Mouse (Mus musculus): ENCODE results near the gene Nemp1.

Nemp1 gene

DNA sequence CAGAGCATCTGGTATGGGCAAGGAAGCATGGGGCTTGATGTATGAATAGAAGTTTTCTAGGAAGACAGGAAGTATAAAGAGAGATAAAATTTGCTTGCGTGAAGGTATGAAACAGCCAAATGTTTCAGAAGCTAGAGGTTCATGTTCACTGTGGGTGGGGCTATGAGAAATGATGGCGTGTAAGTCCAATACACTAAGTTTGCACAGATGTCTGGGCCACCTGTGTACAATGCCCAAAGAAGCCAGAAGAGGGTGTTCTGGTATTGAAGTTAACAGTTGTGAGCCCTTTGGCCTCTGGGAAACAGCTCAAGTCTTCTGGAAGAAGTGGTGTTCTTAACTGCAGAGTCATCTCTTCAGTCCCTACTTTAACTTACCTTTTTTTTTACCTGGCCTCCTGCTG, 3.5 kb downstream of the Nemp1 start:
- in situ Hi-C loops (cut with MboI, MseI): loop anchor here (10.0 to 25.0 kb wide), 2 partner anchors 508 to 825 kb away; partner anchors contain the start of genes B4galnt1, Myl6 and Myl6b

DNA sequence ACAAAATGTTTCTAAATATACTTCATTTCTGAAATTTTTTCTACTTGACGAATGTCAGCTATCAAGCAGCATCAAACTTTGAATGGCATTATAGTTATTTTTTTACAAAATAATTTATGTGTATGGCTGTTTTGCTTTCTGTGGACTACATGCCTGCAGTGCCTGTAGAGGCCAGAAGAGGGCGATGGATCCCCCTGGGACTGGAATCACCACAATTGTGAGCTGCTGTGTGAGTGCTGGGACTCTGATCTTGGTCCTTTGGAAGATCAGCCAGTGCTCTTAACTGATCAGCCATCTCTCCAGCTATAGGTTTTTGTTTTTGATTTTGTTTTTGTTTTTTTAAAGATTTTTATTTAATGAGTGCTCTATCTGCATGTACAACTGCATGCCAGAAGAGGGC, 4.6 kb downstream of the Nemp1 start:
- in situ Hi-C loops (cut with MboI, MseI): loop anchor here (10.0 to 25.0 kb wide), 2 partner anchors 509 to 824 kb away; partner anchors contain the start of genes B4galnt1, Myl6 and Myl6b

GRCm38 (mm10) chr10:127674046-127674655, 7.5 kb downstream of the Nemp1 start:
- in situ Hi-C loops (cut with MboI, MseI): loop anchor here (10.0 to 25.0 kb wide), 2 partner anchors 512 to 821 kb away; partner anchors contain the start of genes B4galnt1, Myl6 and Myl6b

GRCm38 (mm10) chr10:127674794-127675522, 8.3 kb downstream of the Nemp1 start:
- in situ Hi-C loops (cut with MboI, MseI): loop anchor here (5.0 to 25.0 kb wide), 3 partner anchors 33 to 820 kb away; partner anchors contain the start of genes B4galnt1, Myl6, Myl6b and Stat6

- in situ Hi-C loops (cut with MboI, MseI): loop anchor here (5.0 to 10.0 kb wide), 2 partner anchors 34 to 819 kb away; partner anchors contain the start of genes Myl6, Myl6b and Stat6
These were observed 9.2 kb downstream of the Nemp1 start for GRCm38 (mm10) chr10:127675859-127676398.

DNA sequence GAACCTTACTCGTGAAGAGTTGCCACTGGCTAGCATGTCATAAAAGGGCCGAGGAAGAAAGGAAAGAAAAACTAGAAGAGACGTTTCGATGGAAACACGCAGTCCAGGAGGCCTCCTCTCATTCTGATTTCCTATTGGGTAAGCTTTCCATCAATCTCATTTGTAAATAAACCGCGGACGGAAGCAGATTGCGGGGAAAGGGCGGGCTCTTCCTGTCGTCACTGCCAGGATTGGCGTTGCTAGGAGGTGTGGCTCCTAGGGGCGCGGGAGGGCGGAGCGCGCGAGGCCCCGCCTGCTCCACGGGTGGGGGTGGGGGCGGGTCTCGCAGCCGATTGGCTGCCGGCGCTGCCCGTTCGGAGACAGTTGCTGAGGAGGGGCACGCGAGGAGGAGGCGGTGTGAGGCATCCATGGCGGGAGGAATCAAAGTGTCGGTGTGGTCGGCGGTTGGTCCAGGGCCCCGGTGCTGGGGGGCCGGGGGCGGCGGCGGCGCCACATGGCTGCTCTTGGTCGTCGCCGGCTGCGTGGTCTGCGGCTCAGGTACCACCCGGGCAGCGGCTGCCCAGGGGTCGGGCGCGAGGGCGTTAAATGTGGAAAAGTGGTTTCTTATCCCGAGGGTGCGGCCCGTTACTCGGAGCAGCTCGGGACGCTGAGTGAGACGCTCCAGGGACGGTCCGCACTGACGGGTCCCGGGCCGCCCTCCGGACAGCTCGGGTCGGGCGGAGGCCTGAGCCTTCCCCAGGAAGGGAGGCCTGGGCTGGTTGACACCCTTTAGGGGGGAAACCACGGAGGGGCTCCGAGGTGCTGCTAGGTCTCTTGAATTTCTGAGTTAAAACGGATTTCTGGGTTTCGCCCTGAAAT, 10.2 kb downstream of the Nemp1 start:
- in situ Hi-C loops (cut with MboI, MseI): loop anchor here (5.0 to 10.0 kb wide), 2 partner anchors 35 to 818 kb away; partner anchors contain the start of genes Myl6, Myl6b and Stat6

GRCm38 (mm10) chr10:127677591-127678336, 11.1 kb downstream of the Nemp1 start:
- in situ Hi-C loops (cut with MboI, MseI): loop anchor here (5.0 to 10.0 kb wide), 2 partner anchors 35 to 817 kb away; partner anchors contain the start of genes Myl6, Myl6b and Stat6

GRCm38 (mm10) chr10:127679208-127679607, 12.5 kb downstream of the Nemp1 start:
- in situ Hi-C loops (cut with MboI, MseI): loop anchor here (5.0 to 10.0 kb wide), 2 partner anchors 37 to 816 kb away; partner anchors contain the start of genes Myl6, Myl6b and Stat6

DNA sequence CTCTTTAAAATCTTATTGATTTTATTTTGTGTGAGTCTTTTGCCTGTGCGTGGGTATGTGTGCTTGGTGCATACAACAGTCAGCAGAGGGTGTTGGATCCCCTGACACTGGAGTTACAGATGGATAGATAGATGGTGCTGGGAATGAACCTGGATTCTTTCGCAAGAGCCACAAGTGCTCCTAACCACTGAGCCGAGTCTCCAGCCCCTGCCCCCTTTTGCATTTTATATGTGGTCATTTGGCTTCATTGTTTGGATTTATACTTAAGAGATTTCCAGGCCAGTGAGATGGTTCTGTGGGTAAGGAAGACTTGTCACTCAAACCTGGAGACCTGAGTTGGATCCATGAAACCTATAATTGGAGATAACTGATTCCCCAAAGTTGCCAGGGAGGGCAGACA, 13.2 kb downstream of the Nemp1 start:
- in situ Hi-C loops (cut with MboI, MseI): loop anchor here (5.0 to 10.0 kb wide), 2 partner anchors 38 to 815 kb away; partner anchors contain the start of genes Myl6, Myl6b and Stat6

DNA sequence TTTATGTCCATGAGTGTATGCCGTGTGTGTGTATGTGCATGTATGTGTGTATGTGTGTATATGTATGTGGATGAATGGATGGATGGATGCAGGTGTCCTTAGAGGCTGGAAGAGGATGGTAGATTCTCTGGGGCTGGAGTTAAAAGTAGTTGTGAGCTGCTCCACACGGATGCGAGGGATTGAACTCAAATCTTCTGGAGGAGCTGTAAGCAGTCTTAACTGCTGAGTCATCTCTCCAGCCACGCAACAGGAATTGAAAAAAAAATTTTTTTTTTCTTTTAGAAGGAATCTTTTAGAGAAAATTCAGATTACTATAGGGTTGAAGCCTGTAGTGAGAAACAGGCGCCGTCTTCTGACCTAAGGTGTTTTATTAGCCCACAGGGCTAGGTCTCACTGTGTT, 16.2 kb downstream of the Nemp1 start:
- in situ Hi-C loops (cut with MboI, MseI): no loop called here

- in situ Hi-C loops (cut with MboI, MseI): no loop called here
These were observed 24.4 kb downstream of the Nemp1 start for GRCm38 (mm10) chr10:127691053-127691452.

GRCm38 (mm10) chr10:127694636-127695035, 27.9 kb downstream of the Nemp1 start:
- in situ Hi-C loops (cut with MboI, MseI): no loop called here

GRCm38 (mm10) chr10:127695775-127696174, 29.1 kb downstream of the Nemp1 start:
- in situ Hi-C loops (cut with MboI, MseI): no loop called here

GRCm38 (mm10) chr10:127698966-127699365, 32.3 kb downstream of the Nemp1 start:
- in situ Hi-C loops (cut with MboI, MseI): no loop called here

- in situ Hi-C loops (cut with MboI, MseI): no loop called here
These were observed 36.6 kb downstream of the Nemp1 start for GRCm38 (mm10) chr10:127703299-127703698.

GRCm38 (mm10) chr10:127704293-127704692, 37.6 kb downstream of the Nemp1 start:
- in situ Hi-C loops (cut with MboI, MseI): no loop called here

DNA sequence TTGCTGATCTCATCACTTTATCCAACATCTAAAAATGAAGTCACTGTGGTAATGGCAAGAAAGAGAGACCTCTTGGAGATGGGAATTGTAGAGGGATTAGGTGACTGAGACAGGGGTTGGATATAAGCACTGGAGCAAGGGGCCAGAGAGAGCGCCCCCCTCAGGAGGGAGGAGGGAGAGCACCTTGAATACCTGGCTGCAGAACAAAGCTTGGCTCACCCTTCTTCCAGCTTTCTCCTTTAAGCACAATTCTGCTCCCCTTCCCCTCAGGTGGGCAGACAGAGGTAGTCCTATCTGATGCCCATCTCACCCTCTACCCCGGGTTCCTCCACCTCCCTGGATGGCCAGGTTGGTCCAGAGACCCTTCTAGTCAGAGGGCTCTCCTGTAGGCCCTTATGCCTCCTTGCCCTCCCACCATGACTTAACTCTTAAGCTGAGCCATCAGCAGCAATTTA, 38.1 kb downstream of the Nemp1 start, which contains the start of gene Myo1a:
TSS of gene Myo1a (plus strand) at position 405 of the 455 bp plus-strand sequence.
- in situ Hi-C loops (cut with MboI, MseI): no loop called here

GRCm38 (mm10) chr10:127705783-127706182, 39.1 kb downstream of the Nemp1 start:
- in situ Hi-C loops (cut with MboI, MseI): no loop called here

- in situ Hi-C loops (cut with MboI, MseI): no loop called here
These were observed 41.0 kb downstream of the Nemp1 start for GRCm38 (mm10) chr10:127707721-127708120.

- in situ Hi-C loops (cut with MboI, MseI): no loop called here
These were observed 42.2 kb downstream of the Nemp1 start for GRCm38 (mm10) chr10:127708850-127709370.
